Mouse (Mus musculus) heart, embryonic 14.5 days (tissue): ENCODE results near the gene Rap1a. TPM values are rescaled to one million over a fixed set of nuclear protein-coding genes. Genes with fewer than 3 reads are reported as not detected.

Source experiments
- ATAC-seq: fragments of 200-750 bp; cut with Nextera tagmentation; 2 replicates; pipeline ENCODE4 v1.8.0; 2017; ENCODE audit warnings: low read depth, moderate TSS enrichment; ENCODE audit not compliant: insufficient number of reproducible peaks, insufficient read depth, low FRiP score
- H3K27ac ChIP-seq, 2 experiments: fragments of 200-500 bp in 1 of 2; fragments of 300-500 bp in 1 of 2; sonication (generic) in 1 of 2; replicated peaks in 1 of 2; 2 replicates each; pipeline ENCODE4 v1.5.1; 2012 to 2014; ENCODE audit warnings: low read depth in 2 of 2, low read length in 2 of 2, control low read depth in 1 of 2, mild to moderate bottlenecking in 1 of 2, mixed read lengths in 1 of 2; ENCODE audit not compliant: control insufficient read depth in 1 of 2, insufficient read depth in 1 of 2
- H3K27me3 ChIP-seq: fragments of 300-500 bp; sonication (generic); 2 replicates; pipeline ENCODE4 v1.6.1; 2014; ENCODE audit warnings: mild to moderate bottlenecking, low read length, control low read depth; ENCODE audit not compliant: control insufficient read depth, insufficient read depth
- H3K36me3 ChIP-seq: fragments of 300-500 bp; sonication (generic); 2 replicates; pipeline ENCODE4 v1.6.1; 2014; ENCODE audit warnings: mild to moderate bottlenecking, control low read depth, low read length, mixed read lengths; ENCODE audit not compliant: control insufficient read depth, insufficient read depth
- H3K4me1 ChIP-seq, 2 experiments: fragments of 200-500 bp in 1 of 2; fragments of 300-500 bp in 1 of 2; sonication (generic) in 1 of 2; 2 replicates each; pipeline ENCODE4 v1.6.1; 2012 to 2014; ENCODE audit warnings: low read length in 2 of 2, control low read depth in 1 of 2, mixed read lengths in 1 of 2; ENCODE audit not compliant: control insufficient read depth in 2 of 2, insufficient read depth in 2 of 2
- H3K4me2 ChIP-seq: fragments of 300-500 bp; sonication (generic); 2 replicates; pipeline ENCODE4 v1.6.1; 2014; ENCODE audit warnings: mild to moderate bottlenecking, low read length
- H3K4me3 ChIP-seq, 2 experiments: fragments of 200-500 bp in 1 of 2; fragments of 300-500 bp in 1 of 2; sonication (generic) in 1 of 2; 2 replicates each; pipeline ENCODE4 v1.5.1; 2012 to 2014; ENCODE audit warnings: low read length in 2 of 2, mild to moderate bottlenecking in 2 of 2, control low read depth in 1 of 2, low read depth in 1 of 2, moderate library complexity in 1 of 2; ENCODE audit not compliant: control insufficient read depth in 1 of 2, insufficient read depth in 1 of 2
- H3K9ac ChIP-seq: fragments of 300-500 bp; sonication (generic); 2 replicates; pipeline ENCODE4 v1.6.1; 2014; ENCODE audit warnings: mild to moderate bottlenecking, low read length
- H3K9me3 ChIP-seq: fragments of 300-500 bp; sonication (generic); 2 replicates; pipeline ENCODE4 v1.6.1; 2016; ENCODE audit warnings: low read length, control low read depth; ENCODE audit not compliant: control insufficient read depth
- WGBS: fragments of 180-500 bp; shearing (Covaris S2); extraction: QIAGEN DNeasy Blood & Tissue Kit; methylation state at CpG from one replicate; pipeline ENCODE4 v1.1.7; 2014; 5-methylcytosine and 5-hydroxymethylcytosine counted together
- polyA plus RNA-seq: library from polyadenylated mRNA; unstranded; fragments of >200 nt; fragmentation: Nextera tagmentation; extraction: Ambion mirVana; gene quantifications from 2 replicates; pipeline ENCODE4 v1.2.1, GENCODE M21; 2014

Gene Rap1a
- polyA plus RNA-seq, 1 experiment from 2014 or later: 77.3 TPM

DNA sequence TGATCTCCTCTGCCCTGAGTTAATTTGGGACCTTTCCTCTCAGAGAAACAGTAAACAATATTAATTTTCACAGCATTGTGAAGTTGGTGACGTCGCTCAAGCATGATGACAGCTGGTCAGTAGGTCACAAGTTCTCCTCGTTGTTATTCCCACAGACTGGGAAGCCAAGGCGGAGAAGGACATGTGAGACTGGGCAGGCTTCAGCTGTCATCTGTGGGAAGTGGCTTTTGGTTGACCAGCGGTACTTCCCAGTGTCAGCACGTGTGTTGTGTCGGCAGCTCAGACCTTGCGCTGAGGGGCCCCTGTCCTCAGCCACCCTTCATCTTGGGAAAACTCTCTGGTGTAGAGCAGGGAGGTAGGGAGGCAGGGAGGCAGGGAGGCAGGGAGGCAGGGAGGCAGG, 15.0 kb upstream of the Rap1a start:
- H3K4me3 ChIP-seq: no peak overlapping the region
- peaks cover 11 to 22% of the 10 kb centered on the region in 2 experiments for H3K4me1 ChIP-seq
- H3K36me3 ChIP-seq: no peaks in the 10 kb centered on the region
- ATAC-seq: peak; percentile 52; the same call in 1 of the 2 replicates
- peaks cover 80% of the 10 kb centered on the region for H3K27me3 ChIP-seq
- 9% methylated on average over 8 of the region's 8 CpGs for WGBS
- no peak overlapping the region for H3K27ac ChIP-seq
- 0 out of 2 replicates have a peak overlapping the region, but pooled peaks have one; percentile 11 for H3K4me2 ChIP-seq
- H3K9me3 ChIP-seq: no peaks in the 10 kb centered on the region
- H3K9ac ChIP-seq: no peak overlapping the region

DNA sequence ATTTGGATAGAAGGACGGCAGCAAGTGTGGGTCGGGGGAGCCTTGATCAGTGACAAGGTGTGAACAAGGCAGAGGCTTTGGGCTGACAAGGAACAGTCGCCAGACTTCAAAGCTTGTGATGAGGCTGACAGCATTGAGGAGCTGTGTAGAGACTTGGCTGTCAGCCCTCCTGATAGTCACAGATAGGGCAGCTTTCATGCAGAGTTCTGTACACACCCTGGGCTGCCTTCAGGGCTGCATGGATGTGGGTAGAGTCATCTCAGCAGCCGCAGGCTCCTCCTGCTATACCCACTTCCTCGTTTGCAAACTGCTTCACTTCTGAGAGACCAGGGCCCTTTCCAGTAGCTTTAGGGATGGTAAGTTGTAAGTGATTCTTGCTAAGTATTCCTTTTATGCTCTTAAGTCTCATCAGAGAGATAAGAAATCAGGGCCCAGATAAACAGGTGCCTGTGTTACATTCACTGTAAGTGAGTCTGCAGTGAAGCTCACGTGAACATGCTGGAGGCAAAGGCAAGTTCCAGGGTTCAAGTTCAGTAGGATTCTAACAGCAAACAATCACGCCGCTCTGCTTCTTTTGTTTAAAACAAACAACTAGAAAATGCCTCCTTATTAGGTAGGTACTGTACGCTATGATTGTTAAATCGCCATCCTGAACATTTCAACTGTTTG, 14.2 kb upstream of the Rap1a start:
- peaks cover 11 to 22% of the 10 kb centered on the region in 2 experiments for H3K4me1 ChIP-seq
- H3K9ac ChIP-seq: no peak overlapping the region
- H3K4me3 ChIP-seq: no peak overlapping the region
- peaks cover 74% of the 10 kb centered on the region for H3K27me3 ChIP-seq
- 32% methylated on average over 10 of the region's 10 CpGs for WGBS
- 0 out of 2 replicates have a peak overlapping the region, but pooled peaks have one; percentile 11 for H3K4me2 ChIP-seq
- no peaks in the 10 kb centered on the region for H3K9me3 ChIP-seq
- ATAC-seq: peak; percentile 80
- no peak overlapping the region for H3K27ac ChIP-seq
- no peaks in the 10 kb centered on the region for H3K36me3 ChIP-seq

DNA sequence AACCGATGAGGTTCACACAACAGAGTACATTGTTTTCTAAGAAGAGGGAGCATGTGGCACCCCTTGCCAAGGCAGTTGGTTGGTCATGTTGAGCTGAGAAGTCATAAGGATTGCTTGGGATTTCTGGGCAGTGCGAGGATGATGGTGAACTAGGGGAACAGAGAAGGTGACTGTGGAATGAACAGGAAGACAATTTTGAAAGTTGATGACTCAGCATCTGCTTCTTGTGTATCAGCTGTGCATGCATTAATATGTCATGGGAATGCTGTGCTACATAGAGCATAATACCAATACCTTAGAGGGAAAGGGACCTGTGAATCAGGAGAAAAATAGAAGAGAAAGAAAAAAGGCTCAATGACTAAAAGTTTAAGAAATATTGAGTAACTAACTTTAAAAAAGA, 10.0 kb upstream of the Rap1a start:
- no peak for ATAC-seq
- no peak overlapping the region for H3K27ac ChIP-seq
- no peak overlapping the region for H3K9ac ChIP-seq
- H3K4me3 ChIP-seq: no peak overlapping the region
- no peaks in the 10 kb centered on the region for H3K9me3 ChIP-seq
- WGBS: 86% methylated on average over 2 of the region's 2 CpGs
- H3K27me3 ChIP-seq: peaks cover 59% of the 10 kb centered on the region
- peaks cover 9 to 25% of the 10 kb centered on the region in 2 experiments for H3K4me1 ChIP-seq
- H3K4me2 ChIP-seq: no peak overlapping the region
- no peaks in the 10 kb centered on the region for H3K36me3 ChIP-seq

- Histone ChIP-seq H3K4me3 (no peak overlapping the region), H3K4me1 (peaks cover 7 to 15% of the 10 kb centered on the region in 2 experiments), H3K27me3 (peaks cover 67% of the 10 kb centered on the region), H3K4me2 (no peak overlapping the region), H3K9ac (no peak overlapping the region), H3K36me3 (no peaks in the 10 kb centered on the region), H3K9me3 (no peaks in the 10 kb centered on the region), H3K27ac (no peak overlapping the region)
- ATAC-seq: peak; percentile 83
- WGBS: 37% methylated on average over 14 of the region's 14 CpGs
Observed at GRCm38 (mm10) chr3:105808179-105809037, 7.3 kb upstream of the Rap1a start.

DNA sequence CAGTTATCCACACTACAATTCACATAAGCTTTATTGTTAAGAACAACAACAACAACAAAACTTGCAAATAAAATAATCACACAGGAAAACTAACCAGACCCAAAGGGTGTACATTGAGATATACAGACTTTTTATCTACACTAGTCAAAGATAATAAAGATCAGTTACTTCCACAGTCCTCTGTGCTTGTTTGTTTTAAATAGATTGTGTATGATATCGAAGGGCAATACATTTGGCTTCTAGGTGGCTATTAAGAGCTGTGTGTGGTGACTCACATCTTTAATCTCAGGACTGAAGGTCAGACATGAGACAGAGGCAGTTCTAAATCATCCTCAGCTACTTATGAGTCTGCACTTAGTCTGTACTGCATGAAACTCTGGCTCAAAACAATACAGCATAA, 6.5 kb upstream of the Rap1a start:
- WGBS: 62% methylated on average over 1 of the region's 1 CpGs
- H3K4me3 ChIP-seq: no peak overlapping the region

DNA sequence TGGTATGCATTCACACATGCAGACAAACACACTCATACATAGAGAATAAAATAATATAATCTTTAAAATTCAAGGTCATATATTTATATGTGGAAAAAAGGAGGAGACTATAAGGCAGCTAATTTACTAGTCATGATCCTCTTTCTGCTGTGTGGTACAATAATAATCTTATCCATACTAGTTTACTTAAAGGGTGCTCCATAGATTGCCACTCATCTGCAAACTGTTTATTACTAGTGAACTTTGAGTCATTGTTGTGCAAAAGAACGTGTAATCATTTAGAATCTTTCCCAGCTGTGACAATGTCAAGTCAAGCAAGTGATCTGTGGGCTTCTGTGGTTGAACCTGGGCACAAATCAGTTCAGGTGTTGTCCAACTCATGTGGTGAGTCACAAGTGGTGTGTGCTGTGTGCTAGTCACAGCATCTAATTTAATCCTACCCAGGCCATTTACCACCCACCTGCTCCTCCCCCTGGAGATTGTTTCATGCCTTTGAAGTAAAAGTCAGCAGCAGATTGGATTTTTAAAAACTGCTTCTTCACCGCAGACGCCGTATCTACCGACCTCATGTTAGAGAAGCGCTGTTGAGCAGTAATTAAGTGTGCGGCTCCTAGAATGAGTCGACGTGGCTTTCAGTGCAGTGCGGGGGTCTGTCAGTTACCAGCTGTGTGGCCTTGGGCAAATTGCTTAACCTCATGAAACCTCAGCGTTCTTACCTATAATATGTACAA, 5.5 kb upstream of the Rap1a start:
- 77% methylated on average over 11 of the region's 11 CpGs for WGBS
- Histone ChIP-seq H3K4me3 (no peak overlapping the region), H3K9me3 (no peaks in the 10 kb centered on the region), H3K27ac (no peak overlapping the region), H3K9ac (no peak overlapping the region), H3K4me1 (peaks cover 4 to 18% of the 10 kb centered on the region in 2 experiments), H3K27me3 (peaks cover 51% of the 10 kb centered on the region), H3K36me3 (no peaks in the 10 kb centered on the region), H3K4me2 (no peak overlapping the region)
- ATAC-seq: no peak

More for the DNA sequence above, 6.5 kb upstream of the Rap1a start:
- Histone ChIP-seq H3K27me3 (peaks cover 60% of the 10 kb centered on the region), H3K9me3 (no peaks in the 10 kb centered on the region), H3K4me2 (no peak overlapping the region), H3K9ac (no peak overlapping the region), H3K36me3 (no peaks in the 10 kb centered on the region), H3K4me1 (peaks cover 4 to 16% of the 10 kb centered on the region in 2 experiments), H3K27ac (no peak overlapping the region)
- ATAC-seq: no peak

DNA sequence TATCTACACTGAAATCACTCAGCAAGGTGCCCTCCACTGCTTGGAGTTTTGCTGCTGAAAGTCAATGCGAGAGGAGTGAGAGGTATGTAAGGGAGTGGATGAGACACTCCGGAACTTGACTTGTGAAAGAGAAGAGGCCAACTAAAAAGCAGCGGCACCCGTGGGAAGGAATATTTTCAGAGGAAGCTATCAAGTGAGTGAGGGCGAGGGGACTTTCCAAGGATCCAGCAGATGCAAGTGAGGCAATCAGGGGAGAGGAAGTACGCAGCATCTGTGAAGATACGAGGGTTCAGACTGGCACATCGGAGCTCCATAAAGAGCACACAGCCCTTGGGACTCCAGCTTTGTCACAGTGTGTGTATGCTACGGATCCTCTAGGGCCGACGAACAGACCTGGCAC, 2.5 kb upstream of the Rap1a start:
- Histone ChIP-seq H3K4me2 (no peak overlapping the region), H3K9ac (no peak overlapping the region), H3K27ac (no peak overlapping the region), H3K4me1 (peaks cover 10 to 34% of the 10 kb centered on the region in 2 experiments), H3K27me3 (peaks cover 32% of the 10 kb centered on the region), H3K4me3 (no peak overlapping the region), H3K36me3 (no peaks in the 10 kb centered on the region), H3K9me3 (no peaks in the 10 kb centered on the region)
- no peak for ATAC-seq
- 55% methylated on average over 11 of the region's 11 CpGs for WGBS
